Mouse (Mus musculus) lung, postnatal 25 days (tissue): Measurements from ENCODE around the gene Asic4.
A peak's percentile ranks its signal among the peaks of the same experiment; 100 is the strongest.

Source experiments
- DNase-seq: peaks from one replicate; pipeline ENCODE4 v3.0.0; 2022; ENCODE audit warnings: low spot score

Gene Asic4

DNA sequence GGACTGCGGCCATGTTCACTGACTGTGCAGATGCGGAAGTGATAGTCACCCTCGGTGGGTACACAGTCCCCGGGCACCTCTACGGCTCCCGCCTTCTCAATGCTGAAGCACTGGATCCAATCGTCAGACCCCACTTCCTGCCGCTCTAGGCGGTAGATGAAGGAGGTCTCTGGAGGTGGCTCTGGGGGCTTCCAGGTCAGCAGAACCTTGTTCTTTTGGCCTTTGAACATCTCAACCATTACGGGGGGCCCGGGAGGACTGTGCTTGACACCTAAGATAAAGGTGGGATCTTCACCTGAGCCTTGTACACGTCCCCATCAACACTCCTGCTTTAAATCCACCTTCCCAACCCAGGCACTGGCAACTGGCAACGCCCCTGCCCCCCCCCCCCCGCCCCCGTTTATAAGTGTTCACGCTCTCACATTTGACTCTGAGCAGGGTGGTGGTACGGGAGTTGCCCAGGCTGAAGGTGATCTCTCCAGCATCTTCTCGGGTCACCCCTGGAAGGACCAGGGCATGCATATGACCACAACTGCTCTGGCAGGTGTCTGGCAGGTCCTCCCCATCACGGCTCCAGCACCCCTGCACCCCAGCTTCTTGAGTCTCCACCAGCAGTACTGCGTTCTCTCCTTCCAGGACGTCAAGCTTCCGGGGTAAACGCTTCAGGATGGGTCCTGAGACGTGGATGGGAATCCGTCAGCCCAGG lies 52.9 kb downstream of the Asic4 start:
- no peak for DNase-seq

DNA sequence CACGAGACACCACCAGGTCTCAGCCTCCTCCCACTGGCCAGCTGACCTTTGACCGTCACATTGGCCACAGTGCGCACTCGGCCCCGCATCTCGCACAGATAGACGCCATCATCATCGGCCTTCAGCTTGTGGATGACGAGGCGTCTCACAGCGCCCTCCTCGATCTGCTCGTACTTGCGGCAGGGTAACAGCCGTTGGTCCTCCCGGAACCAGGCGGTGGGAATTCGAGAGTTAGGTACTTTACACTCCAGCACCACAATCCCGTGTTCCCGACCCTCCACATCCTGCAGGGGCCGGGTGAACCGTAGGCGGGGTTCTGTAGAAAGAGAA lies 53.4 kb downstream of the Asic4 start:
- DNase-seq, result no peak

GRCm38 (mm10) chr1:75504256-75505045 lies 54.2 kb downstream of the Asic4 start:
- DNase-seq, result no peak

GRCm38 (mm10) chr1:75505159-75505955 lies 55.1 kb downstream of the Asic4 start:
- DNase-seq, result peak; percentile 53

GRCm38 (mm10) chr1:75505956-75506831 lies 56.0 kb downstream of the Asic4 start, which contains the start of gene Obsl1:
TSS of gene Obsl1 (minus strand) at chr1:75506452.
- peak; percentile 41 for DNase-seq

GRCm38 (mm10) chr1:75507006-75507405 lies 56.8 kb downstream of the Asic4 start, which contains the start of gene Inha:
TSS of gene Inha (plus strand) at chr1:75507077.
- DNase-seq, result no peak

DNA sequence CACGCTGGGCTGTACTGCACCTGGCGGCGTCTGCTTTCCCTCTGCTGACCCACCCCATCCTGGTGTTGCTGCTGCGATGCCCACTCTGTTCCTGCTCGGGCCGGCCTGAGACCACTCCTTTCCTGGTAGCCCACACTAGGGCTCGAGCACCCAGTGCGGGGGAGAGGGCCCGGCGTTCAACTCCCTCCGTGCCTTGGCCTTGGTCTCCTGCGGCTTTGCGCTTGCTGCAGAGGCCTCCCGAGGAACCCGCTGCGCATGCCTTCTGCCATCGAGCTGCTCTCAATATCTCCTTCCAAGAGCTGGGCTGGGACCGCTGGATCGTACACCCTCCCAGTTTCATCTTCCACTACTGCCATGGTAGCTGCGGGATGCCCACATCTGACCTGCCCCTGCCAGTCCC lies 59.4 kb downstream of the Asic4 start:
- no peak for DNase-seq

DNA sequence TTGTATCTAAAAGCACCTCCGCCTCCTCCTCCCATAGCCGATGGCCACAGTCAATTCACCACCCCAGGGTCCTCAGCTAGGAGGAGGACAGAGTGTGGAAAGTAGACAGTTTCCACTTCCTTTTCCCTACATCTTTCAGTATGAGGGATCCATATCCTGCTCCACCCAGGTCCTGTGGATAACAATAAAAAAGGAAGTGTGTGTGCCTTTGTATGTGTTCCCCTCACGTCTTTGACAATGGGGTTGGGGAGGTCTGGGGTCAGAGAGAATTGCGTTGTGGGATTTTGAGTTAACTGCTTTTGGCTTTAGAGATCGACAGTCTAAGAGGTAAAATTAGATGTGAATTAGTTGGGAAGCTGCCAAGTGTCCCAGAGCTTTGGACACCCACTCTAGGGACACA lies 59.9 kb downstream of the Asic4 start:
- DNase-seq, result no peak

DNA sequence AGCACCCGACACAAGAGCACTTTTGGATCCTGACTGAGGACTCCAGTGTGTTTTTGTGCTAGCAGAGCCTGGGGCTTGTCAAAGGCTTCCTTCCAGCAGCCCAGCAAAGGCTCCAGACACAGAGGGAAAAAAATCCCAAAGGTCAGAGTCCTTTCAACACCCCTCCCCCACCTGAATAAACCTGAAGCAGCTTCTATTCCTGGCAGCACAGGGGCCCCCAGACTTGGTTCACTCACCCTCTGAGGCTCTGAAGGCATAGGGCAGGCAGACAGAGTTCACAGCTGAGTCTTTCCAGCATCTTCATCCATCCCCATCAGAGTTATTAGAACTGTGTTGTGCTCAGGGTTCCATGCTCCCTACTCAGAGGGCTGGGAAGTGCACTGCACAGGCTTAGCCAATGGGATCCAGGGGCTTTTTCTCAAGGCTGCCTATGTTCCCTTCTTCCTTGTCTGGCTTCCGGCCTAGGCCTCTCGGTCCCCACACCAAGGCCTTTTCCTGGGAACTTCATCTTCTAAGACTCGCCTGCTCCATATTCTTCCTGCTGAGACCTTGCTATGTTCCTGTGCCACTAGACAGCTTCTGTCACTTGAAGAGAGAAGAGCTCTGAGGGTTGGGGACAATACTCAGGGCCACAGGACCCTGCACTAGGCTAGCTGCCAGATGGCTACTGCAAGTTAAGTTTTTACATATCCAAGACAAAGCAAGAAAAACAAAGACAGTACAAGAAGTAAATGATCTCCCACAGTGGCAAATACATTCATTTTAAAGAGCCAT lies 61.4 kb downstream of the Asic4 start:
- no peak for DNase-seq

DNA sequence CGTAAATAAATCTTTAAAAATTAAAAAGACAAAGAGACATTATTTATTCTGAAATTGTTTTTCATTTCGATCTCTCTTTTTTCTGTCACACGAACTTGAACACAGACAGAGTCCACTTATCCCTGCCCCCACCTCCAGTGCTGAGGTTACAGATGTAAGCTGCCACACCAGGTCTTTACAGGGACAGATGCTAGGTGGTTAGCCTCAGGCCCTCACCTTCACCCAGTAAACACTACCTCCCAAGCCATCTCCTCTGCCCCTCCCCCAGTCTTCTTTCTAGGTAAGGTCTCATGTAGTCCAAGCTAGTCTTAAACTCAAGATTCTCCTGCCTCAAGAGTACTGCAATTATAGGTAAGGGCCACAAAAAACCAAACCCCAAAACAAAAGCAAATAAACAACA lies 62.3 kb downstream of the Asic4 start:
- DNase-seq, result no peak

GRCm38 (mm10) chr1:75516703-75517380 lies 66.6 kb downstream of the Asic4 start:
- DNase-seq, result no peak

- no peak for DNase-seq
Measured at GRCm38 (mm10) chr1:75517984-75518383, 67.7 kb downstream of the Asic4 start.

- no peak for DNase-seq
Measured at GRCm38 (mm10) chr1:75518427-75518826, 68.2 kb downstream of the Asic4 start.

GRCm38 (mm10) chr1:75519576-75519975 lies 69.3 kb downstream of the Asic4 start:
- DNase-seq, result no peak

- peak; percentile 94 for DNase-seq
Measured at GRCm38 (mm10) chr1:75521321-75522031, 71.2 kb downstream of the Asic4 start, which contains the start of gene Stk11ip. TSS of gene Stk11ip (plus strand) at chr1:75521529.
